Mouse (Mus musculus) common myeloid progenitor, adult 5-6 weeks (primary cell): Measurements from ENCODE around the gene Iyd. TPM values are rescaled to one million over a fixed set of nuclear protein-coding genes. Genes with fewer than 3 reads are reported as not detected.

Experiments used
- ATAC-seq: replicated peaks from 2 replicates; pipeline ENCODE4 v1.8.0; 2016; ENCODE audit warnings: low read depth, mild to moderate bottlenecking, moderate TSS enrichment, inconsistent platforms; ENCODE audit not compliant: poor library complexity, severe bottlenecking
- total RNA-seq: library from RNA; stranded (forward); fragments of 200-1000, 187-1606 nt; gene quantifications from 2 replicates; pipeline ENCODE4 v1.2.3, GENCODE M21; 2017

The Iyd gene
- total RNA-seq, 1 experiment from 2014 or later, result not detected

- peak; percentile 55 for ATAC-seq
Measured at GRCm38 (mm10) chr10:3534445-3534844, 5.6 kb upstream of the Iyd start.

- no peak for ATAC-seq
Measured at GRCm38 (mm10) chr10:3536361-3536760, 3.7 kb upstream of the Iyd start.

GRCm38 (mm10) chr10:3549384-3549783 lies 9.3 kb downstream of the Iyd start:
- no peak for ATAC-seq

- ATAC-seq, result no peak
Measured at GRCm38 (mm10) chr10:3555128-3555527, 15.1 kb downstream of the Iyd start.

- ATAC-seq, result no peak
Measured at GRCm38 (mm10) chr10:3556538-3556937, 16.5 kb downstream of the Iyd start.

GRCm38 (mm10) chr10:3559136-3559535 lies 19.1 kb downstream of the Iyd start:
- no peak for ATAC-seq

GRCm38 (mm10) chr10:3562165-3562564 lies 22.1 kb downstream of the Iyd start:
- peak; percentile 32; the same call in 1 of the 2 replicates for ATAC-seq

- no peak for ATAC-seq
Measured at GRCm38 (mm10) chr10:3565126-3565525, 25.1 kb downstream of the Iyd start.

- ATAC-seq, result peak; percentile 54; the same call in 1 of the 2 replicates
Measured at GRCm38 (mm10) chr10:3567821-3568220, 27.8 kb downstream of the Iyd start.

- peak; percentile 84 for ATAC-seq
Measured at GRCm38 (mm10) chr10:3572723-3573649, 32.9 kb downstream of the Iyd start.

- ATAC-seq, result peak; percentile 60; the same call in 1 of the 2 replicates
Measured at GRCm38 (mm10) chr10:3573905-3574500, 34.0 kb downstream of the Iyd start.

- ATAC-seq, result no peak
Measured at GRCm38 (mm10) chr10:3590632-3591031, 50.6 kb downstream of the Iyd start.

GRCm38 (mm10) chr10:3591790-3592189 lies 51.8 kb downstream of the Iyd start:
- no peak for ATAC-seq

GRCm38 (mm10) chr10:3596697-3597096 lies 56.7 kb downstream of the Iyd start:
- ATAC-seq, result no peak

- no peak for ATAC-seq
Measured at GRCm38 (mm10) chr10:3597760-3598159, 57.7 kb downstream of the Iyd start.

Other genes starting within 250 kb of the Iyd start
- gene Ppp1r14c, start 174.2 kb upstream of the Iyd start, total RNA-seq, result not detected in 2 replicates
- gene Plekhg1, start 200.1 kb downstream of the Iyd start, total RNA-seq, result 0.29 and 0.32 TPM in 2 replicates